Mouse (Mus musculus): ENCODE data around the gene Agpat4.

DNA sequence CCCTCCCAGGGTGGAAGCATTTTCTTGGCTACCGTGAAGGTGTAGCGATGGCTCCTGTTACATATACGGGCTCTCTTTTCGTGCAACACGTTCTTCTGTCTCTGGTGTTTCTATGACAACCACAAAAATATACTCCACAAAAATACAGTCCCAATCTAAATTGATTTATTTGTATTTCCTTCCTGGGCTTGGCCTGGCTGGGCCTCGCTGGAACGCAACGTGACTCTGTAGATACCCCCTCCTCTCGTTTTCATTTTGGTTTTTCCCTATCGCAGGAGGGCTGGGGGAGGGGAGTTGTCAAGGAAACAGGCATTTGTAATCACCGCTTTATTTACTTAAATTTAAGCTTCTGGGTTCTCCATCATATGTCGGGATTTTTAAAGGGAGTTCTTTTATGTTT is 1.2 kb downstream of the Agpat4 start:
- TF ChIP-seq CTCF (IDR thresholded peaks at IDR 0.05; ENCODE audit: low read depth, low read length) (no peak), POLR2A (IDR thresholded peaks at IDR 0.05; ENCODE audit: borderline replicate concordance, low read depth, low read length) (no peak)
